Comparison of ENCODE assay signal across 8 mouse cellular contexts in the genomic region with DNA sequence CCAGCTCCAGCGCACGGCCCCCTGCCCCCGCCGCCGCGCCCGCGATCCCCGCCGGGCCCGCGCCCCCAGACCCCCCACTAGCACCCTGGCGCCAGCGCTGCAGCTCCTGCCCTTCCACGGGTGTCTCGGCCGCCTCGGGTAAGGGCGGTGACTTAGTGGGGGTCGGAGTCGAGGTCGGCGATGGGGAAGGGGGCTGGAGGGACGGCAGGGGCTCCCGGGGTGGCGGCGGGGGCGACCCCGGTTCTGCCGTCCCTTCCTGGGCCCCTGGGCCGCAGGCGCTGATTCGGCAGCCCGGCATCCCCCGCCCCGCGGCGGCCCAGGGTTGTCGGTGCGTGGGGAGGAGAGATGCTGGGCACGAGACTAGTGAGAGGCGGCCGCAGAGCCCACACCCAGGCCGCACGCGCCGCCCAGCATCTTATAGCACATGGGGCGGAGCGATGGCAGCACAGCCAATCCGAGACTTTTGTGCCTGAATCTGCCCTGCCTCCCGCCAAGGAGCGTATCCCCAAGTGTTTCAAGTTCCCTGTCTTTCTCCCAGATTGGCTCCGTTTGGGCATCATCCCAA. TPM values are rescaled to one million over a fixed set of nuclear protein-coding genes. Genes with fewer than 3 reads are reported as not detected.
A peak's percentile ranks its signal among the peaks of the same experiment; 100 is the strongest.
DNase-seq lines count a peak whose midpoint lies in the region; ATAC-seq and TF ChIP-seq lines count a peak whose summit lies in the region.

Trnp1 (minus strand) TSS at position 391 of the 565 bp plus-strand sequence.

- no peak for TF ChIP-seq CTCF in cerebellum, adult 2 months (IDR thresholded peaks at IDR 0.05; ENCODE audit: borderline replicate concordance, insufficient read depth, low read depth, low read length)
- TF ChIP-seq CTCF in olfactory bulb, adult 2 months (IDR thresholded peaks at IDR 0.05; ENCODE audit: insufficient read depth, low read depth, low read length): no peak

- peak; percentile 96 for TF ChIP-seq POLR2A in cerebellum, adult 2 months (IDR thresholded peaks at IDR 0.05; ENCODE audit: borderline replicate concordance, insufficient read depth, low read length)
- TF ChIP-seq POLR2A in olfactory bulb, adult 2 months (IDR thresholded peaks at IDR 0.05; ENCODE audit: insufficient read depth, low read depth, low read length): peak; percentile 59

- no peaks in the 10 kb centered on the region for H3K36me3 ChIP-seq in hindbrain, embryonic 11.5 days (ENCODE audit: control insufficient read depth, insufficient read depth, low read length)
- no peaks in the 10 kb centered on the region for H3K36me3 ChIP-seq in lung, embryonic 15.5 days

- no peaks in the 10 kb centered on the region for H3K9me3 ChIP-seq in hindbrain, embryonic 11.5 days (ENCODE audit: control insufficient read depth, low read length)
- H3K9me3 ChIP-seq in lung, embryonic 15.5 days: no peaks in the 10 kb centered on the region

- H3K4me1 ChIP-seq in cerebellum, adult 2 months (ENCODE audit: control insufficient read depth, insufficient read depth, low read length): peaks cover 8% of the 10 kb centered on the region
- peaks cover 3% of the 10 kb centered on the region for H3K4me1 ChIP-seq in hindbrain, embryonic 11.5 days (replicated peaks; ENCODE audit: control insufficient read depth, insufficient read depth, low read length)
- H3K4me1 ChIP-seq in lung, embryonic 15.5 days: peaks cover 18% of the 10 kb centered on the region
- H3K4me1 ChIP-seq in olfactory bulb, adult 2 months (ENCODE audit: control insufficient read depth, insufficient read depth, low read length): peaks cover 31% of the 10 kb centered on the region

- WGBS in cerebellum, adult 2 months: under 1% methylated on average over 53 of the region's 53 CpGs
- whole genome bisulfite sequencing in hindbrain, embryonic 11.5 days: 1% methylated on average over 47 of the region's 53 CpGs
- under 1% methylated on average over 49 of the region's 53 CpGs for WGBS in lung, embryonic 15.5 days
- WGBS in olfactory bulb, adult 2 months: under 1% methylated on average over 51 of the region's 53 CpGs

- peak within 1 kb of the TSS; percentile 95 for H3K27ac ChIP-seq in cerebellum, adult 2 months (ENCODE audit: insufficient read depth, low read length)
- no peak within 1 kb of the TSS for H3K27ac ChIP-seq in hindbrain, embryonic 11.5 days (ENCODE audit: low read depth, low read length)
- no peak within 1 kb of the TSS for H3K27ac ChIP-seq in lung, embryonic 15.5 days
- no peak within 1 kb of the TSS for H3K27ac ChIP-seq in olfactory bulb, adult 2 months (ENCODE audit: insufficient read depth, low read depth, low read length)

- H3K4me3 ChIP-seq in cerebellum, adult 2 months (replicated peaks; ENCODE audit: insufficient read depth, low read depth, low read length): peak within 1 kb of the TSS; percentile 92
- H3K4me3 ChIP-seq in hindbrain, embryonic 11.5 days (ENCODE audit: low read depth, low read length): peak within 1 kb of the TSS; percentile 62
- peak within 1 kb of the TSS; percentile 53 for H3K4me3 ChIP-seq in lung, embryonic 15.5 days
- peak within 1 kb of the TSS; percentile 83 for H3K4me3 ChIP-seq in olfactory bulb, adult 2 months (ENCODE audit: insufficient read depth, low read depth, low read length)

- DNase-seq in MN1 (ENCODE audit: low spot score): peak; percentile 93
- DNase-seq in cerebellum, adult 2 months: peak; percentile 93 to 95
- peak; percentile 76 for DNase-seq in forelimb bud, embryonic 11.5 days (ENCODE audit: low read depth, low spot score)
- peak; percentile 85 for DNase-seq in hindbrain, embryonic 11.5 days (ENCODE audit: low spot score)
- DNase-seq in layer of hippocampus, postnatal 10 days (ENCODE audit: low spot score in 2 of 2): peak; percentile 69 to 82
- peak; percentile 68 to 77 for DNase-seq in urinary bladder, adult 18-20 months (ENCODE audit: low spot score in 2 of 2)

- no peaks in the 10 kb centered on the region for H3K27me3 ChIP-seq in cerebellum, adult 2 months (ENCODE audit: control insufficient read depth, insufficient read depth, low read length)
- peaks cover 60% of the 10 kb centered on the region for H3K27me3 ChIP-seq in hindbrain, embryonic 11.5 days (ENCODE audit: control insufficient read depth, insufficient read depth, low read length)
- H3K27me3 ChIP-seq in lung, embryonic 15.5 days: peaks cover 81% of the 10 kb centered on the region

- peak within 1 kb of the TSS; percentile 100 for H3K4me2 ChIP-seq in hindbrain, embryonic 11.5 days (replicated peaks; ENCODE audit: low read depth, low read length)
- peak within 1 kb of the TSS; percentile 99 for H3K4me2 ChIP-seq in lung, embryonic 15.5 days

- H3K9ac ChIP-seq in hindbrain, embryonic 11.5 days (ENCODE audit: low read depth, low read length): peak within 1 kb of the TSS; percentile 57
- peak within 1 kb of the TSS; percentile 40 for H3K9ac ChIP-seq in lung, embryonic 15.5 days

- ATAC-seq in hindbrain, embryonic 11.5 days (ENCODE audit: low FRiP score): peak; percentile 80
- ATAC-seq in lung, embryonic 15.5 days (ENCODE audit: borderline replicate concordance, extremely low read depth, low FRiP score, low TSS enrichment): peak; percentile 79; the same call in 1 of the 2 replicates

RNA-seq across cellular contexts. Expression of gene Trnp1, which starts in this region (rescaled TPM):
- polyA plus RNA-seq in cerebellum, adult 2 months (2012; rRNA removed): 153 and 162 TPM in 2 replicates
- 1.7 and 2.6 TPM in 2 replicates for polyA plus RNA-seq in hindbrain, embryonic 11.5 days (2014; fragmentation: Nextera tagmentation; extraction: Ambion mirVana)
- total RNA-seq in layer of hippocampus, postnatal 10 days (2021): 100 to 1,000 TPM; 129 to 130 TPM
- polyA plus RNA-seq in lung, embryonic 15.5 days (2015; fragmentation: Nextera tagmentation; extraction: Ambion mirVana): 0.79 and 1.2 TPM in 2 replicates
- polyA plus RNA-seq in olfactory bulb, adult 2 months (2012; ENCODE audit: insufficient read depth, insufficient read length, low replicate concordance, missing spikeins): not detected in 2 replicates
